Mouse (Mus musculus) liver, adult 2 months (tissue): Measurements from ENCODE around the gene Helt. TPM values are rescaled to one million over a fixed set of nuclear protein-coding genes. Genes with fewer than 3 reads are reported as not detected.

Experiments used
- DNase-seq: peaks from one replicate; pipeline ENCODE4 v3.0.0-alpha.2; 2011; ENCODE audit warnings: low read depth, low spot score; ENCODE audit errors: extremely low read depth
- H3K27ac ChIP-seq: fragments of 200-500 bp; replicated peaks from 2 replicates; pipeline ENCODE4 v1.5.1; 2012; ENCODE audit warnings: low read depth, mild to moderate bottlenecking, control low read depth, inconsistent platforms, low read length; ENCODE audit not compliant: insufficient read depth
- H3K27me3 ChIP-seq: fragments of 200-500 bp; 2 replicates; pipeline ENCODE4 v1.6.1; 2012; ENCODE audit warnings: mild to moderate bottlenecking, moderate library complexity, low read length, inconsistent platforms; ENCODE audit not compliant: control insufficient read depth, insufficient read depth
- H3K36me3 ChIP-seq: fragments of 200-500 bp; 2 replicates; pipeline ENCODE4 v1.6.1; 2012; ENCODE audit warnings: low read length, inconsistent platforms; ENCODE audit not compliant: control insufficient read depth, insufficient read depth
- H3K4me1 ChIP-seq: fragments of 200-500 bp; 2 replicates; pipeline ENCODE4 v1.6.1; 2011; ENCODE audit warnings: low read length; ENCODE audit not compliant: control insufficient read depth, insufficient read depth
- H3K4me3 ChIP-seq: fragments of 200-500 bp; 2 replicates; pipeline ENCODE4 v1.5.1; 2011; ENCODE audit warnings: low read depth, mild to moderate bottlenecking, control low read depth, low read length, moderate library complexity; ENCODE audit not compliant: insufficient read depth
- H3K79me2 ChIP-seq: fragments of 200-500 bp; 2 replicates; pipeline ENCODE4 v1.6.1; 2012; ENCODE audit warnings: inconsistent platforms, mild to moderate bottlenecking, low read length, moderate library complexity; ENCODE audit not compliant: control insufficient read depth, insufficient read depth
- H3K9ac ChIP-seq: fragments of 200-500 bp; 2 replicates; pipeline ENCODE4 v1.6.1; 2012; ENCODE audit warnings: low read depth, mild to moderate bottlenecking, control low read depth, inconsistent platforms, low read length
- CTCF ChIP-seq: fragments of 200-500 bp; IDR thresholded peaks from 2 replicates; pipeline ENCODE4 v1.5.1; 2011; ENCODE audit warnings: low read depth, low read length, control low read depth
- POLR2A ChIP-seq: fragments of 200-500 bp; IDR thresholded peaks from 2 replicates; pipeline ENCODE4 v1.6.1; 2011; ENCODE audit warnings: low read length, control low read depth; ENCODE audit not compliant: insufficient read depth; ENCODE audit errors: extremely low read depth
- WGBS: fragments of 180-500 bp; shearing (Covaris S2); methylation state at CpG from one replicate; pipeline ENCODE4 v1.1.7; 2018; 5-methylcytosine and 5-hydroxymethylcytosine counted together
- polyA plus RNA-seq: library from polyadenylated mRNA; depleted of rRNA; stranded (reverse); fragments of >200 nt; gene quantifications from 2 replicates; pipeline ENCODE4 v1.2.3, GENCODE M21; 2012
- total RNA-seq: library from RNA; depleted of rRNA; stranded (reverse); fragments of >200 nt; gene quantifications from 2 replicates; pipeline ENCODE4 v1.2.3, GENCODE M21; 2014

Helt gene
- total and polyA plus RNA-seq, 2 experiments: not detected

GRCm38 (mm10) chr8:46332389-46333061, 38.1 kb upstream of the Helt start:
- Histone ChIP-seq H3K36me3 (no peaks in the 10 kb centered on the region), H3K27me3 (no peaks in the 10 kb centered on the region), H3K27ac (no peak overlapping the region), H3K4me1 (peaks cover 4% of the 10 kb centered on the region; the same call in 1 of the 2 replicates), H3K9ac (no peak overlapping the region), H3K4me3 (no peak overlapping the region), H3K79me2 (no peaks in the 10 kb centered on the region)
- TF ChIP-seq CTCF (no peak), POLR2A (no peak)
- DNase-seq: peak; percentile 88
- 61% methylated on average over 7 of the region's 7 CpGs for WGBS

GRCm38 (mm10) chr8:46331801-46332200, 37.3 kb upstream of the Helt start:
- no peak overlapping the region for H3K27ac ChIP-seq
- no peak overlapping the region for H3K4me3 ChIP-seq
- H3K9ac ChIP-seq: no peak overlapping the region
- no peaks in the 10 kb centered on the region for H3K27me3 ChIP-seq
- no peaks in the 10 kb centered on the region for H3K36me3 ChIP-seq
- H3K4me1 ChIP-seq: peaks cover 8% of the 10 kb centered on the region; the same call in 1 of the 2 replicates
- DNase-seq: peak; percentile 71
- TF ChIP-seq POLR2A (no peak), CTCF (no peak)
- 26% methylated on average over 5 of the region's 5 CpGs for WGBS
- no peaks in the 10 kb centered on the region for H3K79me2 ChIP-seq

GRCm38 (mm10) chr8:46329396-46329795, 34.9 kb upstream of the Helt start:
- H3K27ac ChIP-seq: no peak overlapping the region
- H3K9ac ChIP-seq: no peak overlapping the region
- no peak for DNase-seq
- no peaks in the 10 kb centered on the region for H3K79me2 ChIP-seq
- no peak overlapping the region for H3K4me3 ChIP-seq
- 84% methylated on average over 4 of the region's 4 CpGs for WGBS
- no peaks in the 10 kb centered on the region for H3K36me3 ChIP-seq
- TF ChIP-seq CTCF (no peak), POLR2A (no peak)
- no peaks in the 10 kb centered on the region for H3K27me3 ChIP-seq
- peaks cover 8% of the 10 kb centered on the region; the same call in 1 of the 2 replicates for H3K4me1 ChIP-seq

- peaks cover 14% of the 10 kb centered on the region for H3K4me1 ChIP-seq
- H3K4me3 ChIP-seq: no peak overlapping the region
- DNase-seq: peak; percentile 100
- peak overlapping the region; percentile 59 for H3K27ac ChIP-seq
- H3K9ac ChIP-seq: no peak overlapping the region
- H3K36me3 ChIP-seq: no peaks in the 10 kb centered on the region
- H3K79me2 ChIP-seq: no peaks in the 10 kb centered on the region
- TF ChIP-seq CTCF: no peak
- TF ChIP-seq POLR2A: no peak
- H3K27me3 ChIP-seq: no peaks in the 10 kb centered on the region
- WGBS: 11% methylated on average over 7 of the region's 7 CpGs
Observed at GRCm38 (mm10) chr8:46327284-46327683, 32.8 kb upstream of the Helt start.

- Histone ChIP-seq H3K27me3 (no peaks in the 10 kb centered on the region), H3K79me2 (no peaks in the 10 kb centered on the region), H3K27ac (peak overlapping the region; percentile 77), H3K4me3 (no peak overlapping the region), H3K36me3 (no peaks in the 10 kb centered on the region), H3K9ac (no peak overlapping the region), H3K4me1 (peaks cover 14% of the 10 kb centered on the region)
- 21% methylated on average over 5 of the region's 5 CpGs for WGBS
- no peak for TF ChIP-seq POLR2A
- no peak for TF ChIP-seq CTCF
- peak; percentile 97 for DNase-seq
Observed at GRCm38 (mm10) chr8:46326715-46327114, 32.2 kb upstream of the Helt start.

- no peak for DNase-seq
- Histone ChIP-seq H3K36me3 (no peaks in the 10 kb centered on the region), H3K4me3 (no peak overlapping the region), H3K27me3 (no peaks in the 10 kb centered on the region), H3K79me2 (no peaks in the 10 kb centered on the region), H3K27ac (no peak overlapping the region), H3K4me1 (peaks cover 14% of the 10 kb centered on the region), H3K9ac (no peak overlapping the region)
- TF ChIP-seq CTCF: no peak
- no peak for TF ChIP-seq POLR2A
- 90% methylated on average over 5 of the region's 5 CpGs for WGBS
Observed at GRCm38 (mm10) chr8:46324676-46325075, 30.2 kb upstream of the Helt start.
